Mouse (Mus musculus) CH12.LX (cell line): Measurements from ENCODE around the gene Pgap1. TPM values are rescaled to one million over a fixed set of nuclear protein-coding genes. Genes with fewer than 3 reads are reported as not detected.

Experiments used
- polyA plus RNA-seq: library from polyadenylated mRNA; unstranded; fragments of >175 nt; gene quantifications from 2 replicates; pipeline ENCODE4 v1.2.1, GENCODE M21; 2012; ENCODE audit warnings: low read depth; ENCODE audit not compliant: insufficient read length
- total RNA-seq, 2 experiments: library from RNA; depleted of rRNA; stranded (reverse); fragments of 300-350 nt in 1 of 2; fragments of >200 nt in 1 of 2; gene quantifications; 2 replicates each; pipeline ENCODE4 v1.2.3; 2012 to 2014

Gene Pgap1
- total and polyA plus RNA-seq, 3 experiments = 2.2 to 6.3 (median 3.4) TPM

Other genes with a start within 250 kb of the Pgap1 start
- 13.4 and 14.5 TPM in 2 replicates for gene Gtf3c3, start 118.7 kb downstream of the Pgap1 start, total RNA-seq (2012; rRNA removed)
- 28.3 and 30.8 TPM in 2 replicates for gene Gtf3c3, start 118.7 kb downstream of the Pgap1 start, total RNA-seq (2014; rRNA removed)
- 14.7 and 15.9 TPM in 2 replicates for gene Gtf3c3, start 118.7 kb downstream of the Pgap1 start, polyA plus RNA-seq